Mouse (Mus musculus): Measurements from ENCODE around the gene Defa20.
"Not testable (repeated sequence)": the region's sequence is repeated elsewhere in the genome, so short reads cannot be mapped to it uniquely, and the experiment has no call there.

Gene Defa20

GRCm38 (mm10) chr8:21508958-21509357 lies at the start of gene Defa20:
Gene Defa20, plus strand, starts transcription at chr8:21509258.
- DNase-seq (ENCODE audit: low spot score in 2 of 2): not testable (repeated sequence)

GRCm38 (mm10) chr8:21528732-21529131 lies 19.7 kb downstream of the Defa20 start, which contains the start of gene Defa32:
Gene Defa32, plus strand, starts transcription at chr8:21529032.
- not testable (repeated sequence) for DNase-seq (ENCODE audit: low spot score in 2 of 2)
